Mouse (Mus musculus) hindbrain, embryonic 11.5 days (tissue): ENCODE results near the gene Tsc22d2. TPM values are rescaled to one million over a fixed set of nuclear protein-coding genes. Genes with fewer than 3 reads are reported as not detected.
A peak's percentile ranks its signal among the peaks of the same experiment; 100 is the strongest.

Experiments used
- ATAC-seq: fragments of 200-750 bp; cut with Nextera tagmentation; 2 replicates; pipeline ENCODE4 v1.8.0; 2017; ENCODE audit warnings: mild to moderate bottlenecking, moderate TSS enrichment, moderate library complexity; ENCODE audit not compliant: low FRiP score
- DNase-seq: peaks from one replicate; pipeline ENCODE4 v3.0.0-alpha.2; 2015; ENCODE audit warnings: low spot score
- H3K27ac ChIP-seq: fragments of 300-500 bp; sonication (generic); 2 replicates; pipeline ENCODE4 v1.5.1; 2014; ENCODE audit warnings: mild to moderate bottlenecking, low read depth, low read length
- H3K27me3 ChIP-seq: fragments of 300-500 bp; sonication (generic); 2 replicates; pipeline ENCODE4 v1.6.1; 2014; ENCODE audit warnings: mild to moderate bottlenecking, low read length, moderate library complexity, mixed read lengths; ENCODE audit not compliant: control insufficient read depth, insufficient read depth
- H3K36me3 ChIP-seq: fragments of 300-500 bp; sonication (generic); 2 replicates; pipeline ENCODE4 v1.6.1; 2014; ENCODE audit warnings: mild to moderate bottlenecking, low read length, moderate library complexity, mixed read lengths; ENCODE audit not compliant: control insufficient read depth, insufficient read depth
- H3K4me1 ChIP-seq: fragments of 300-500 bp; sonication (generic); replicated peaks from 2 replicates; pipeline ENCODE4 v1.6.1; 2014; ENCODE audit warnings: low read length, mixed read lengths; ENCODE audit not compliant: control insufficient read depth, insufficient read depth
- H3K4me2 ChIP-seq: fragments of 300-500 bp; sonication (generic); replicated peaks from 2 replicates; pipeline ENCODE4 v1.6.1; 2014; ENCODE audit warnings: mild to moderate bottlenecking, low read depth, low read length
- H3K4me3 ChIP-seq: fragments of 300-500 bp; sonication (generic); 2 replicates; pipeline ENCODE4 v1.5.1; 2014; ENCODE audit warnings: low read depth, low read length
- H3K9ac ChIP-seq: fragments of 300-500 bp; sonication (generic); 2 replicates; pipeline ENCODE4 v1.6.1; 2014; ENCODE audit warnings: low read depth, low read length
- H3K9me3 ChIP-seq: fragments of 300-500 bp; sonication (generic); 2 replicates; pipeline ENCODE4 v1.6.1; 2016; ENCODE audit warnings: low read length; ENCODE audit not compliant: control insufficient read depth
- WGBS: fragments of 180-500 bp; shearing (Covaris S2); extraction: QIAGEN DNeasy Blood & Tissue Kit; methylation state at CpG from one replicate; pipeline ENCODE4 v1.1.7; 2014; 5-methylcytosine and 5-hydroxymethylcytosine counted together
- polyA plus RNA-seq: library from polyadenylated mRNA; unstranded; fragments of >200 nt; fragmentation: Nextera tagmentation; extraction: Ambion mirVana; gene quantifications from 2 replicates; pipeline ENCODE4 v1.2.1, GENCODE M21; 2014

Tsc22d2 gene
- 11.6 and 14.8 TPM in 2 replicates for polyA plus RNA-seq

GRCm38 (mm10) chr3:58414234-58414938 is at the start of gene Tsc22d2:
Tsc22d2 (plus strand) TSS chr3:58414715.
- Histone ChIP-seq H3K4me2 (peak within 1 kb of the TSS; percentile 78), H3K4me1 (no peaks in the 10 kb centered on the region), H3K27ac (peak within 1 kb of the TSS; percentile 99), H3K27me3 (no peaks in the 10 kb centered on the region), H3K9me3 (no peaks in the 10 kb centered on the region), H3K9ac (peak within 1 kb of the TSS; percentile 97), H3K4me3 (peak within 1 kb of the TSS; percentile 98), H3K36me3 (no peaks in the 10 kb centered on the region)
- peak; percentile 98 for DNase-seq
- peak; percentile 77 for ATAC-seq
- whole genome bisulfite sequencing, result under 1% methylated on average over 51 of the region's 52 CpGs

GRCm38 (mm10) chr3:58366756-58367155 is 47.8 kb upstream of the Tsc22d2 start:
- ATAC-seq (no peak), DNase-seq (no peak)
- 82% methylated on average over 3 of the region's 3 CpGs for WGBS
- Histone ChIP-seq H3K36me3 (no peaks in the 10 kb centered on the region), H3K9ac (no peak overlapping the region), H3K27ac (no peak overlapping the region), H3K9me3 (no peaks in the 10 kb centered on the region), H3K4me1 (no peaks in the 10 kb centered on the region), H3K4me3 (no peak overlapping the region), H3K27me3 (no peaks in the 10 kb centered on the region), H3K4me2 (no peak overlapping the region)

- H3K9me3 ChIP-seq, result no peaks in the 10 kb centered on the region
- 85% methylated on average over 2 of the region's 2 CpGs for WGBS
- DNase-seq (no peak), ATAC-seq (no peak)
- no peaks in the 10 kb centered on the region for H3K36me3 ChIP-seq
- no peaks in the 10 kb centered on the region for H3K27me3 ChIP-seq
- H3K4me3 ChIP-seq, result no peak overlapping the region
- H3K4me2 ChIP-seq, result no peak overlapping the region
- H3K9ac ChIP-seq, result no peak overlapping the region
- no peak overlapping the region for H3K27ac ChIP-seq
- no peaks in the 10 kb centered on the region for H3K4me1 ChIP-seq
Measured at GRCm38 (mm10) chr3:58370811-58371210, 43.7 kb upstream of the Tsc22d2 start.

DNA sequence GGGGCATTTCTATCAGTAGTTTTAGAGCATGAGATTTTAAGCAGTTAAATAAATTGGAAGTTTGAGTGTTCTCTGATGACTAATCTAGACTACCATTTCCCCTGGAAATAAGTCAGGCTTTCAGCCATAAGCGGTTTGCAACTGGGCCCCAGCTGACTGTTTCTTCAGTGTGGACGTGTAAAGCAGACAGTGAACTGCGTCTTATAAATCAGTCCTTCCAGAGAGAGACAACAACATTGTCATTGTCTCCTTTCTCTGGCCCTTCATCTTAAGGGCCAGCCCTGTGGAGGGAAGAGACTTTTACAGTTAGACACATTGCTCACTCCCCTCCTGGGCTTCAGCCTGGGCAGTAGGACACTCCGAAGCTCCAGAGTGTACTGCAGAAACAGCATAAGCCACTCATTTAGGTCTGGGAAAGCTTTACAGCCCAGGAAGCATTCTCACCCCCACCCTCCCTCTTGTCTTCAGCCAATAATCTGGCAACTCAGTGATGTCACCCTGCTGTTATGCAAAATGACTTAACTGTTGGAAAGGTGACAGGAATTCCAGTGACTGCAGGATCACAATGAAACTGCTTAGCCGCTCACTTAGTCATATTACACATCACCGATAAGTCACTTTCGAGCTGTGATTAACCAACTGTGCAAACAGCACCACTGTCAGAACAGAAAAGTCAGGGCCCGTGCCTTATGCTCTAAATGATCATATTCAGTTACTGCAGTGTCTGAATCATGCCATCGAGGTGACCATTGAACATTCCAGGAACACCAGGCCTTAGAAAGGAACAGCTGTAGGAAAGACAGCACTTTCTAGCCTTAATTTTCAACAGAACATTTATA is 42.2 kb upstream of the Tsc22d2 start:
- Histone ChIP-seq H3K27ac (no peak overlapping the region), H3K4me2 (peak overlapping the region; percentile 17), H3K27me3 (no peaks in the 10 kb centered on the region), H3K4me1 (no peaks in the 10 kb centered on the region), H3K9me3 (no peaks in the 10 kb centered on the region), H3K4me3 (no peak overlapping the region), H3K9ac (no peak overlapping the region), H3K36me3 (no peaks in the 10 kb centered on the region)
- ATAC-seq (peak; percentile 75; the same call in 1 of the 2 replicates), DNase-seq (peak; percentile 54)
- WGBS, result 9% methylated on average over 9 of the region's 9 CpGs

DNA sequence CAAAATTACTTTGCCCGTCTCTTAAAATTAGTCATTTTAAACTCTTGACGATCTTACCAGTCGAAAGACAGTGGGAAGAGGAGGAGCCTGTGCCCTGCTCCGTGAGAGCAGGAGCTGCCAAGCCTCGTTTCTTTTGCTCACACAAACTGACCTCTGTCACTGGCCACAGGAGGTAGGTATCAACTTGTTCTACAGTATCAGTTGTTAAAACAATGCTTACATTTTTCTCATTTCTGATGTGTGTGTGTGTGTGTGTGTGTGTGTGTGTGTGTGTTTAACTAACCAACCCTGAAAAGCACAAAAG is 41.7 kb upstream of the Tsc22d2 start:
- Histone ChIP-seq H3K9ac (no peak overlapping the region), H3K27ac (no peak overlapping the region), H3K4me1 (no peaks in the 10 kb centered on the region), H3K4me2 (peak overlapping the region; percentile 17; the same call in 1 of the 2 replicates), H3K4me3 (no peak overlapping the region), H3K36me3 (no peaks in the 10 kb centered on the region), H3K27me3 (no peaks in the 10 kb centered on the region), H3K9me3 (no peaks in the 10 kb centered on the region)
- DNase-seq (no peak), ATAC-seq (peak; percentile 64; the same call in 1 of the 2 replicates)
- 7% methylated on average over 5 of the region's 5 CpGs for WGBS

DNA sequence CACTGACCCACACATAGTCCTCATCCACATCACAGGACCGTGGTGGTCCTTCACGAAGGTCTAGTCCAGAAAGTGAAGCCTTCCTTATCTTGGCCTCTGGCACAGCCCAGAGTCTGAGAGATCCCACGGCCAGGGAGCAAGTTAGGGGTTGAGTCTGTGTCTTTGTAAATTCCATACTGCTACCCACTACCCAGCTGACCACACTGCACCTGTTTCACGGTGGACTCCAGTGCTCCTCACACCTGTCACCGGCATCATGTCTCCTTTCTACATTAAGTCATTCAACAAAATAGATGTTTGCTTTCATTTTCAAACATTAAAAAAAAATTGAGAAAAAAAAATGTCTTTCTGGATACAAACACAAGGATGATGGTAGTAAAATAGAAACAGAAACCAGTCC is 40.2 kb upstream of the Tsc22d2 start:
- DNase-seq (no peak), ATAC-seq (no peak)
- WGBS, result 89% methylated on average over 5 of the region's 5 CpGs
- no peaks in the 10 kb centered on the region for H3K27me3 ChIP-seq
- H3K4me3 ChIP-seq, result no peak overlapping the region
- H3K9me3 ChIP-seq, result no peaks in the 10 kb centered on the region
- H3K27ac ChIP-seq, result no peak overlapping the region
- H3K9ac ChIP-seq, result no peak overlapping the region
- H3K4me1 ChIP-seq, result no peaks in the 10 kb centered on the region
- no peaks in the 10 kb centered on the region for H3K36me3 ChIP-seq
- no peak overlapping the region for H3K4me2 ChIP-seq

DNA sequence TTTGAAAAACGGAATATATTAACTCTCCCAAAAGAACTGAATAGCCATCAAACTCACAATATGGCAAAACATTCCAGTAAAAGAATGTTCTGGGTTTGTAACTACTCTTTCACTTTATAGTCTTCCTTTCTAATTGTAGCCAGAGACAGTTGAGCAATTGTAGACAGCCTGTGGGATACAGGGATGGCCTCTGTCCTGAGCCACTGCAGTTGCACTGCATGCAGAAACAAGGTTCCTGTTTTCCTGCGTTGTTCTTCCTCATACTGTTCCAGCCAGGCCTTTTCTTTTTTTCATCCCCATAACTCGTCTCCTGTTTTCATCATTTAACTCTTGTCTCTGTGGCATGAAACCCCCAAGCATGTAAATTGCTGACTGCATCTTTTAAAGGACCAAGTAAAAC is 37.8 kb upstream of the Tsc22d2 start:
- DNase-seq (no peak), ATAC-seq (no peak)
- no peaks in the 10 kb centered on the region for H3K36me3 ChIP-seq
- H3K9ac ChIP-seq, result no peak overlapping the region
- no peak overlapping the region for H3K27ac ChIP-seq
- 76% methylated on average over 3 of the region's 3 CpGs for WGBS
- no peak overlapping the region for H3K4me3 ChIP-seq
- no peaks in the 10 kb centered on the region for H3K9me3 ChIP-seq
- no peaks in the 10 kb centered on the region for H3K4me1 ChIP-seq
- H3K4me2 ChIP-seq, result no peak overlapping the region
- H3K27me3 ChIP-seq, result no peaks in the 10 kb centered on the region

GRCm38 (mm10) chr3:58377589-58378134 is 36.9 kb upstream of the Tsc22d2 start:
- no peak for ATAC-seq
- Histone ChIP-seq H3K27ac (no peak overlapping the region), H3K27me3 (no peaks in the 10 kb centered on the region), H3K36me3 (no peaks in the 10 kb centered on the region), H3K4me2 (no peak overlapping the region), H3K4me1 (no peaks in the 10 kb centered on the region), H3K4me3 (no peak overlapping the region), H3K9me3 (no peaks in the 10 kb centered on the region), H3K9ac (no peak overlapping the region)
- no peak for DNase-seq
- 40% methylated on average over 5 of the region's 5 CpGs for WGBS
